Mouse (Mus musculus): ENCODE data around the gene Olfr1314.

The Olfr1314 gene

DNA sequence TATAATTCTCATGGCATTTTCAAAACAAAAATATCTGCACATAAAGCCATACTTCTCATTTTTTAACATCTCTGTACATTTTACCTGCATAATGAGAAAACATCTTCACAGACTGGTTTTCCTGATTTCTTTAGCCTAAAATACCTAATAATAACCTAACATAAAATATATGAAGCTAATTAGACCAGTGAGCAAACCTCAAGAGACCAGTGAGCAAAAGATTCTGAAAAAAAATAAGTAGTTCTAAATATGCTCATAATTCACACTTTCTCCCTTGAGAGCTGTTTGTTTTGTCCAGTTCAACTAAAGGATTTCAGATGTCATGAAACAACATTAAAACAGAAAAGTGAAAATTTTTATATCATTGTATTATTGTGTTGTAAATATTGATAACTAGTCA lies at the start of gene Olfr1314:
Olfr1314 (minus strand) TSS at position 101 of the 400 bp plus-strand sequence.
- DNase-seq (ENCODE audit: low read depth, low spot score): no peak

DNA sequence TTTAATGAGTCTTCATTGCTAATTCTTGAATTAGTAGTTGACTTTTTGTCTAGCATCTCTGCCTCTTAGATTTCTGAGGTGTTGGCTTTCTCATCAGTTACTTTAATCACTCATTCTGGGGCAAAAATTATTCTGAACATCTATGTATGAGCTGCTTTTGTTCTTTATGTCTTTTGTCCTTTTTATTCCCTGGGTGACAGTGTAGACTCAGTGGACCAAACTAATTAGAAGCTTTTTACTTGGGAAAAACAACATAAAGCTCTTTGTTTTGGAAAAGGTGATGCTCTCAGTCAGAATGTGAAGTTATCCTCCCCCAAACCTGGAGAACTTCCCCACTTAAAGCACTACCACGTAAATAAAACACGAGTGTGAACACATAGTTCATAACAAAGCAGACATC lies 43.4 kb upstream of the Olfr1314 start, which contains the start of gene Olfr1317:
Olfr1317 (plus strand) TSS at position 301 of the 400 bp plus-strand sequence.
- DNase-seq (ENCODE audit: low read depth, low spot score): no peak

DNA sequence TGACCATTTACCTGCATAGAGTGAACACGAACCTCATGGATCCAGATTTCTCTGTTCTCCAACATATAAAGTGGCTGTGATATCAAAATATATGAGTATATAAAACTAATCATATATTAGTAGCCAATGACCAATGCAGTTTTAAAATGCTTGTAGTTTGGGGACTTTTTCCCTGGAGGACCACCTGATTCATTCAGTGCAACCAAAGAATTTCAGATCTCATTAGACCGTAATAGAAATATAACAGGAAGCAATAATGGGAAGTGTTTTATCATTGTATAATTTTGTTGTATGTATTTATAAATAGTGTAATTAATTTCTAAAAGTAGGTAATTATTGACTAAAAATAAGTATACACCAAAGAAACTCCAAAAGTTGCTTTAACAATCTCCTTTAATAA lies 38.3 kb upstream of the Olfr1314 start, which contains the start of gene Olfr1316:
Olfr1316 (minus strand) TSS at position 101 of the 400 bp plus-strand sequence.
- no peak for DNase-seq (ENCODE audit: low read depth, low spot score)

DNA sequence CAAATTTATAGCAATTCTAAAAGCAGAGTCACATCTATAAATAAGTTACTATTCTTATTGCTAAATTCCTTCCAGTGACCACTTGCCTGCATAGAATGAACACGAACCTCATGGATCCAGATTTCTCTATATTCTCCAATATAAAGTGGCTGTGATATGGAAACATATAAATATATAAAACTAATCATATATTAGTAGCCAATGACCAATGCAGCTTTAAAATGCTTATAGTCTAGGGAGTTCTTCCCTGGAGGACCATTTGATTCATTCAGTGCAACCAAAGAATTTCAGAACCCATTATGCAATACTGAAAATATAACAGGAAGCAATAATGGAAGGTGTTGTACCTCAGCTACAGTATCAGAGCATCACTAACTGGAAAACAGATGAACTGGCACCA lies 18.8 kb upstream of the Olfr1314 start, which contains the start of gene Olfr1315-ps1:
Olfr1315-ps1 (minus strand) TSS at position 101 of the 400 bp plus-strand sequence.
- DNase-seq (ENCODE audit: low read depth, low spot score): no peak

DNA sequence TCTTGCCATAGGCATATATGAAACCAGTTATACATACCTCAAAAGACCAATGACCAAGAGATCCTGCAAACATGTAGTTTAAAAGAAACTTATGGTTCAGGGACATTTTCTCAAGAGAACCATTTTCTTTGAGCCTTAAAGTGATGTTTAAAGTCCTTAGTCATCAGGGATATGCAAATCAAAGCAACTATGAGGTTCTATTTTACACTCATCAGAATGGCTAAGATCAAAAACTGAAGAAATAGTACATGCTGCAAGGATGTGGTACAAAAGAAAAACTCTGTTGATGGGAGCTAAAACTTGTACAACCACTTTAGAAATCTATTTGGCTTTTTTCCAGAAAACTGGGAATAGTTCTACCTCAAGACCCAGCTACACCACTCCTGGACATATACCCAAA lies 18.8 kb downstream of the Olfr1314 start, which contains the start of gene Olfr1313:
Olfr1313 (minus strand) TSS at position 101 of the 400 bp plus-strand sequence.
- DNase-seq (ENCODE audit: low read depth, low spot score): no peak

DNA sequence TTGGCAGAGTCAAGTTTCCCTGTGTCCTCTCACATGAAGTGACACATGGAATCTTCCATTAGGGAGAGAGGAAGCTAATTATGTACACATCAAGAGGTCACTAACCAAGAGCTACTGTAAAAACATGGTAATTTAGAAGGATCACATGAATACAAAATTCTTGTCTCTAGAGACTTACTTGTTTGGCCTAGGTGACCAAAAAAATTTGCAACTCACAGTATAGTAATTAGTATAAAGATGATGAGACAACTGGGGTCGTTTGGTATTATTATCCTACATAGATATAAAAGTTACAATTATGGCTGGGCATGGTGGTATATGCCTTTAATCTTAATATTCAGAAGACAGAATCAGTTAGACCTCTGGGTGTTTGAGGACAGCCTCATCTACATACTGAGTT lies 46.4 kb downstream of the Olfr1314 start, which contains the start of gene Olfr1312:
Olfr1312 (minus strand) TSS at position 101 of the 400 bp plus-strand sequence.
- DNase-seq (ENCODE audit: low read depth, low spot score): no peak
